Mouse (Mus musculus) kidney, embryonic 16.5 days (tissue): ENCODE measurements around the gene Stox2. TPM values are rescaled to one million over a fixed set of nuclear protein-coding genes. Genes with fewer than 3 reads are reported as not detected.
A peak's percentile ranks its signal among the peaks of the same experiment; 100 is the strongest.

Source experiments
- ATAC-seq: fragments of 200-750 bp; cut with Nextera tagmentation; 2 replicates; pipeline ENCODE4 v1.8.0; 2017; ENCODE audit warnings: moderate TSS enrichment; ENCODE audit not compliant: low FRiP score, low TSS enrichment
- H3K27ac ChIP-seq: fragments of 300-500 bp; sonication (generic); 2 replicates; pipeline ENCODE4 v1.5.1; 2014; ENCODE audit warnings: low read length
- H3K27me3 ChIP-seq: fragments of 300-500 bp; sonication (generic); 2 replicates; pipeline ENCODE4 v1.6.1; 2014; ENCODE audit warnings: low read length, control low read depth, mixed read lengths; ENCODE audit not compliant: insufficient read depth
- H3K36me3 ChIP-seq: fragments of 300-500 bp; sonication (generic); 2 replicates; pipeline ENCODE4 v1.6.1; 2014; ENCODE audit warnings: low read length, control low read depth, mixed read lengths; ENCODE audit not compliant: insufficient read depth
- H3K4me1 ChIP-seq: fragments of 300-500 bp; sonication (generic); 2 replicates; pipeline ENCODE4 v1.6.1; 2014; ENCODE audit warnings: low read length, control low read depth, mixed read lengths; ENCODE audit not compliant: insufficient read depth
- H3K4me2 ChIP-seq: fragments of 300-500 bp; sonication (generic); replicated peaks from 2 replicates; pipeline ENCODE4 v1.6.1; 2014; ENCODE audit warnings: low read depth, low read length
- H3K4me3 ChIP-seq: fragments of 300-500 bp; sonication (generic); 2 replicates; pipeline ENCODE4 v1.5.1; 2014; ENCODE audit warnings: mild to moderate bottlenecking, low read length
- H3K9ac ChIP-seq: fragments of 300-500 bp; sonication (generic); replicated peaks from 2 replicates; pipeline ENCODE4 v1.6.1; 2014; ENCODE audit warnings: low read length
- H3K9me3 ChIP-seq: fragments of 300-500 bp; sonication (generic); 2 replicates; pipeline ENCODE4 v1.6.1; 2016; ENCODE audit warnings: low read length, control low read depth
- WGBS: fragments of 180-500 bp; shearing (Covaris S2); extraction: QIAGEN DNeasy Blood & Tissue Kit; methylation state at CpG from one replicate; pipeline ENCODE4 v1.1.7; 2014; 5-methylcytosine and 5-hydroxymethylcytosine counted together
- polyA plus RNA-seq: library from polyadenylated mRNA; unstranded; fragments of >200 nt; fragmentation: Nextera tagmentation; extraction: Ambion mirVana; gene quantifications from 2 replicates; pipeline ENCODE4 v1.2.1, GENCODE M21; 2015

Gene Stox2
- polyA plus RNA-seq, 1 experiment from 2014 or later, result 9.4 TPM

DNA sequence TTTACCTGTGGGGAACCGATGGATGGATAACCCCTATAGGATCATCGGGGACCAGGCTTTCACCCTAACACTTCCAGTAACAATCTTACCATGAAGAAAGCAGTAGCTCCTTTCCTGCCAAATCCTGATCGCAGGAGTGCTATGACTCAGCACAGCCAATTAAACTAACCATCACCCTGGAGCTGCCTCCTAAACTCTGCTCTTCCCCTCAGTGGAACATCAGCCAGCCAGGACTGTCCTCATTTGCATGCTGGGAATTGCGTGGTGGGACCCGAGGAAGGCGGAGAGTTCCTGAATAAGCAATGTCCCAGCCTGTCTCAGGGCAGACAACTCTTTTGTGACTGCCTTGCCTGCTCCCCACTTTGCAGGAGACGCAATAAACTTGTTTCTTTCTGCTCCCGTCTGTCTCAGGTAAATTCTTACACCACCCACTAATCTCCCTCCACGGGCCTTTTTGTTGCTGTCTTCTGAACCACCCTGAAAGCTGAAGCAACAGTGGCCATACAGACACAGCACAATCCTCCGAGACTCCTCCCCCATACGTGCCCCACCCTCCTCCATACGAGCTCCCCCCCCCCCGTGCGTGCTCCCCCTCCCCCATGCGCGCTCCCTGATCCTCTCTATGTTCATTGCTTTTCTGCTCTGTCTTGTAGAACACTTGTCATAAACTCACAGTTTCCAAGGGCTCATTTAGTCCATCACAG is 121.9 kb downstream of the Stox2 start:
- H3K9ac ChIP-seq, result no peak overlapping the region
- ATAC-seq, result peak; percentile 77; the same call in 1 of the 2 replicates
- no peaks in the 10 kb centered on the region for H3K36me3 ChIP-seq
- peak overlapping the region; percentile 32; the same call in 1 of the 2 replicates for H3K4me2 ChIP-seq
- peaks cover 4% of the 10 kb centered on the region; the same call in 1 of the 2 replicates for H3K4me1 ChIP-seq
- H3K27me3 ChIP-seq, result no peaks in the 10 kb centered on the region
- H3K9me3 ChIP-seq, result no peaks in the 10 kb centered on the region
- no peak overlapping the region for H3K27ac ChIP-seq
- WGBS, result 31% methylated on average over 16 of the region's 16 CpGs
- H3K4me3 ChIP-seq, result no peak overlapping the region

DNA sequence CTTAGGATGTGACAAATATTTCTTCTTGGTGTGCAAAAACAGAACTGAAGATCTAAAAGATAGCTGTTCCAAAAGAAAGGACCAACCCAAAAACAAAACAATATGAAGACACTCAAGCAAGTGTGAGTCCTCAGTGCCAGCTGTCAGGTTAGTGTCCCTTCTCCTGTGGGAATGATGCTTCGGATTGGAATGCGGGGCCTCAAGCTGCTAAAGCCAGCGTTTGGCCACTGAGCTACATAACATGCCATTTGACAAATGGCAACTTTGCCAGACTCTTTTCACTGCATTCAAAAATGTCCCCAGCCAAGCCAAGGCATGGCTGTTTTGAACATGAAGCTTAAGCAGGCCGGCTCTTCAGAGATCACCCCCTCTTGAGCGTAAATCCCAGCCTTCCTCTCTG is 124.9 kb downstream of the Stox2 start:
- Histone ChIP-seq H3K9me3 (no peaks in the 10 kb centered on the region), H3K4me3 (no peak overlapping the region), H3K9ac (no peak overlapping the region), H3K4me2 (no peak overlapping the region), H3K4me1 (peaks cover 2% of the 10 kb centered on the region; the same call in 1 of the 2 replicates), H3K27me3 (no peaks in the 10 kb centered on the region), H3K27ac (no peak overlapping the region), H3K36me3 (no peaks in the 10 kb centered on the region)
- no peak for ATAC-seq
- WGBS, result 60% methylated on average over 5 of the region's 5 CpGs

DNA sequence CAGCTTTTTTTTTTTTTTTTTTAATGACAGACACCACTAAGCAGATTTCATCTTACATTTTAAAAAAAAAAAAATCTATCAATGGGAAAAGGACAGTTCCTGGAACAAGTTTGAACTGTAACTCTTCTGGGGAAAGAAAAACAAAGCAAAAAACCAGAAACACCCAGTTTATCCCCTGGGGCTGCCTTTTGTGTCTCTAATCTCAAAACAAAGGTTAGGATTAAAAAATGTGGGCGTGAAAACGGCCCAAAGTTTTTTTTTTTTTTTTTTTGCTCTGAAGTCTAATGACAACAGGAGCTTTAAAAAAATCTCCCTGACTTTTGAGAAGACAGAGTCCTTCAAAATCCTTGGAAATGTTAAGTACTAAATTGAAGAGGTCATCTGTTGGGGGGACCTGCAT is 125.5 kb downstream of the Stox2 start:
- WGBS, result 43% methylated on average over 2 of the region's 2 CpGs
- H3K36me3 ChIP-seq, result no peaks in the 10 kb centered on the region

DNA sequence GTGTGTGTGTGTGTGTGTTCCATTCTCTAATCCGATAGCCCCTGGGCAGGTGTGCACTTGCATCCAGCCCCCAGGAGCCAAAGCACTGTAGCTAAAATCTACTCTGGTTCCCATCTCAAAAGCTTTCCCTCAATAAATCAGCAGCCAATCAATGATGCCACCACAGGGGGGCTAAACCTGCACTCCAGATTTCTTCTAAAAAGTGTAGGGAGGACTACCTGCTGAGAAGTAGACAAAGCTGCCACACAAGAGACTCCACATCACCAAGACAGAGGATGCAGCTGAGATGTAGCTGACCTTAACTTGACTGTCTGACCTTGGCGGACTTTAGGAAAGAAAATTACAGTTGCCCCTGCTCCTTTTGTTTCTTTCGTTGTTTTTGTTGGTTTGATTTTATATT is 127.7 kb downstream of the Stox2 start:
- WGBS, result 81% methylated on average over 3 of the region's 3 CpGs
- Histone ChIP-seq H3K27me3 (no peaks in the 10 kb centered on the region), H3K4me1 (peaks cover 8% of the 10 kb centered on the region), H3K4me2 (no peak overlapping the region), H3K9me3 (no peaks in the 10 kb centered on the region), H3K9ac (no peak overlapping the region), H3K27ac (no peak overlapping the region), H3K36me3 (no peaks in the 10 kb centered on the region), H3K4me3 (no peak overlapping the region)
- no peak for ATAC-seq

More for the DNA sequence above, 125.5 kb downstream of the Stox2 start:
- no peaks in the 10 kb centered on the region for H3K9me3 ChIP-seq
- ATAC-seq, result no peak
- no peak overlapping the region for H3K27ac ChIP-seq
- no peak overlapping the region for H3K4me2 ChIP-seq
- no peak overlapping the region for H3K4me3 ChIP-seq
- H3K4me1 ChIP-seq, result no peaks in the 10 kb centered on the region
- H3K9ac ChIP-seq, result no peak overlapping the region
- no peaks in the 10 kb centered on the region for H3K27me3 ChIP-seq

DNA sequence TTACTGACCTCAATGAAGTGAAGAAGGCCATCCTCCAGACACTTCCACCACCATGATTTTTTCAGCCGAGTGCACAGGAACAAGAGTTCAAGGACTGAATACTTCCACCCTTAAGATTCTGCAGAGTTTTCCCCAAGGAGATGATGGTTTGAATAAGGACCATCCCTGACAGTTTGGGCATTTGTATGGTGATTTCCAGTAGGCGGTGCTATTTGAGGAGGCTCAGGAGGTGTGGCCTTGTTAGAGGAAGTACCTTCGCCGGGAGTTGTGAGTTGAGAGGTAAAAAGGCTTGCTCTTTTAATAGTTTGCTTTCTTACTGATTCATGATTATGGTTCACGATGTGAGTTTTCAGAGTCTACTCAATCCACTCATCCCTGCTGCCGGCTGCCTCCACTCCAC is 138.0 kb downstream of the Stox2 start:
- 93% methylated on average over 6 of the region's 6 CpGs for WGBS
- Histone ChIP-seq H3K27me3 (no peaks in the 10 kb centered on the region), H3K4me2 (no peak overlapping the region), H3K4me3 (no peak overlapping the region), H3K4me1 (peaks cover 6% of the 10 kb centered on the region; the same call in 1 of the 2 replicates), H3K9me3 (no peaks in the 10 kb centered on the region), H3K27ac (no peak overlapping the region), H3K36me3 (no peaks in the 10 kb centered on the region), H3K9ac (no peak overlapping the region)
- ATAC-seq, result no peak

DNA sequence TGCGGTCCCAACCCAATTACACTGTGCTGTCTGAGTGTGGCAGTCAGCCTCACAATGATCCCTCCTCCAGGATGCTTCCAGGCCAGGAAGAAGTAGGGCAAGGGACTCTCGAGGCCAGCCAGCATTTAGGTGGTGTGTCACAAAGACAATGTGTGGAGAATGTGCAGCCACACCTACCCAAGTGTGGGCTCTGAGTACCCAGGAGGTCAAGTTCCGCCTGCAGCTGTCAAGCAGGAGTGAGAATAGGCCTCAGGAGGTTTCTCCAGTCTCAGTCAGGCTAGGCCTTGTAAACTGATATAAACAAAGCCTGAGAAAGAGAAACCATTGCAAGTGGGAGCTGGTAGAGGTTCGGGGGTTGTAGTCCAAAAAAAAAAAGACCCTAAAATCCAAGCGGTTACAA is 139.8 kb downstream of the Stox2 start:
- H3K9me3 ChIP-seq, result no peaks in the 10 kb centered on the region
- H3K4me1 ChIP-seq, result peaks cover 6% of the 10 kb centered on the region; the same call in 1 of the 2 replicates
- H3K4me3 ChIP-seq, result no peak overlapping the region
- H3K27me3 ChIP-seq, result no peaks in the 10 kb centered on the region
- H3K9ac ChIP-seq, result no peak overlapping the region
- H3K36me3 ChIP-seq, result no peaks in the 10 kb centered on the region
- H3K4me2 ChIP-seq, result no peak overlapping the region
- 56% methylated on average over 5 of the region's 5 CpGs for WGBS
- no peak for ATAC-seq
- H3K27ac ChIP-seq, result no peak overlapping the region

DNA sequence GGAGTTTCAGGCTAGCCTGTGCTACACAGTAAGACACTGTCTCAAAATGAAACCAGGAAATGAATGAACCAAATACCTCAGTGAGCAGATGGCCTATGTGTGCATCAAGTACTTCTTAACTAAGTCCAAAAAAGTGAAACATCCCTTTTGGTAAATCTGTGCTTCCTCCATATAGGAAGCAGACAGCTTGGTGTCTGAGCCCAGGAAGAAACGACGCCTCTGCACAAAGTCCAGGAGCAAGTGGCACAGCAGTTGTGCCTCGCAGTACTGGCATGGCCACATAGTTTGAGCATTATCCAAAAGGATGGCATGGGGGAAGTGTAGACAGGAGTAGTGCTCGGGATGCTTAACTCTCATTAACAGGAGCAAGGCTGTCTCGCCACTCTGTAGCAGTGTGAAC is 140.3 kb downstream of the Stox2 start:
- 95% methylated on average over 5 of the region's 5 CpGs for WGBS
- Histone ChIP-seq H3K9me3 (no peaks in the 10 kb centered on the region), H3K27me3 (no peaks in the 10 kb centered on the region), H3K36me3 (no peaks in the 10 kb centered on the region), H3K4me1 (peaks cover 6% of the 10 kb centered on the region; the same call in 1 of the 2 replicates), H3K4me2 (no peak overlapping the region), H3K9ac (no peak overlapping the region), H3K4me3 (no peak overlapping the region), H3K27ac (no peak overlapping the region)
- no peak for ATAC-seq

DNA sequence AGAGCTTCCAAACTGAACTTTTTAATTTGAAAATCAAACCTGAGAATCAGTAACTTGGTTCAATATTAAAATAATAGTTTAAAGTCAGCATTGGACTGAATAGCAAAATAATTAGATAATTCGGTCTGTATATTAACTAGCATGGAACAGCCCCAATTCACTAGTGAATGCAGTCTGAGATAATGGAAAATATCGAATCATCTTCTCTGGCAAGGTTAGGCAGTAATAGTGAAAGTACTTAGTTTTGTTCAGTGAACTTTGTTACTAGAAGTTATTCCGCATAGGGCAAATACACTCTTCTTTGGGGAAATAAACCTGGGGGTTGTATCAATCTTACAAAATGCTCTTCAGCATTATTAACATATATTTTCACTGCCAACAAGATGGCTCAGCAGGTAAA is 147.7 kb downstream of the Stox2 start:
- Histone ChIP-seq H3K4me3 (no peak overlapping the region), H3K4me1 (no peaks in the 10 kb centered on the region), H3K9ac (no peak overlapping the region), H3K27me3 (no peaks in the 10 kb centered on the region), H3K27ac (no peak overlapping the region), H3K4me2 (no peak overlapping the region), H3K36me3 (no peaks in the 10 kb centered on the region), H3K9me3 (no peaks in the 10 kb centered on the region)
- no peak for ATAC-seq
- WGBS, result 94% methylated on average over 3 of the region's 3 CpGs

DNA sequence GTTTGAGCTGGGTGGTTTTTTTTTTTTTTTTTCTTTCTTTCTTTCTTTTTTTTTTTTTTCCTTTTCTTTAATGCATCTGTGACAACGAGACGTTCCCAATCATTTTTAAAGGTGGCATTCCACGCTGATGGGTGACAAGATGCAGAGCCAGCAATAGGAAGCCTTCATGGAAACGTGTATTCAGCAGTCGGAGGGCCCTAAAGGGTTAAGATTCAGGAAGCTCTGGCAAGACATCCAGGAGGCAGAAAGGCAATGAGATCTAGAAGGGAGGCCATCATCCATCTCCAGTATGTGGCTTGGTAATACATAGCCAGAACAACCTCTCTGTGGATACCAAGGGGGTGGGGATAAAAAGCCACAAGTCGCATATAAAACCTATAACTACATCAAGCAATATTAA is 156.5 kb downstream of the Stox2 start:
- peak overlapping the region; percentile 82 for H3K9ac ChIP-seq
- WGBS, result 10% methylated on average over 6 of the region's 6 CpGs

DNA sequence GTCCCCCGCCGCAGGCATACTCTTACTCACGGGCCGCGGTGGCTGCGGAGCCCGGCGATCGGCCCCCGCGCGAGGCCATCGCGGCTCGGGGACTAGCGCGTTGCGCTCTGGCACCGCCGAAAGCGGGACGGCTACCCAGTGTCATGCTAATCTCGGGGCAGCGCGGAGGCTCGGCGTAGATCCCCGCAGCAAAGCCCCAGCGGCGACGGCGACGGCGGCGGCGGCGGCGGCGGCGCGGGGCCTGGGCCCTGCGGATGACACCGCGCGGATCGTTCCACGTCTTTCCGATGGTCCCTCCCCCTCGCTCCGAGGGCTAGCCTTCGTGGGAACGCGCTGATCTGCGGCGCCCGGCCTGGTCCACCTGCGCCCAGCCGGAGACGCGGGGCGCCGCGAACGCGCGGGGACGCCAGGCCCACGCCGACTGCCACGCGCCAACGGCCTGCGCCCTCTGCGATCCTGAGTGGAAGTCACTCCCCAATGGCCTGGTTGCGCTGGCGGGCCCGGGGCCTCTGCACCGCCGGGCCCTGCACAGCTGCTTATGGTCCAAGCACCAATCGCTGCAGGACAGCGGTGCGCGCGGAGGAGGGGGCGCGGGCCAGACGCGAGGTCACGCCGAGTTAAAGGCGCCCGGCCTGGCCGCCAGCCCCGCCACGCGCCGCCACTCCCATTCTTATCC is 157.2 kb downstream of the Stox2 start:
- peak overlapping the region; percentile 99 for H3K4me2 ChIP-seq
- H3K36me3 ChIP-seq, result no peaks in the 10 kb centered on the region
- peak overlapping the region; percentile 82 for H3K9ac ChIP-seq
- H3K9me3 ChIP-seq, result no peaks in the 10 kb centered on the region
- H3K27ac ChIP-seq, result peak overlapping the region; percentile 16
- peaks cover 27% of the 10 kb centered on the region for H3K4me1 ChIP-seq
- peak; percentile 91 for ATAC-seq
- under 1% methylated on average over 76 of the region's 97 CpGs for whole genome bisulfite sequencing
- peak overlapping the region; percentile 80 for H3K4me3 ChIP-seq
- no peaks in the 10 kb centered on the region for H3K27me3 ChIP-seq

More for the DNA sequence above, 156.5 kb downstream of the Stox2 start:
- ATAC-seq, result no peak
- H3K9me3 ChIP-seq, result no peaks in the 10 kb centered on the region
- peak overlapping the region; percentile 99 for H3K4me2 ChIP-seq
- no peaks in the 10 kb centered on the region for H3K27me3 ChIP-seq
- H3K4me3 ChIP-seq, result peak overlapping the region; percentile 80
- no peaks in the 10 kb centered on the region for H3K36me3 ChIP-seq
- peaks cover 27% of the 10 kb centered on the region for H3K4me1 ChIP-seq
- H3K27ac ChIP-seq, result no peak overlapping the region
